Mouse (Mus musculus): ENCODE results near the gene Qrfpr. TPM values are rescaled to one million over a fixed set of nuclear protein-coding genes. Genes with fewer than 3 reads are reported as not detected.

The Qrfpr gene
- 0.09 TPM in 1 of 2 replicates, not detected in the other for polyA plus RNA-seq (2012; rRNA removed)

GRCm38 (mm10) chr3:36221743-36222682 is at the start of gene Qrfpr:
TSS of gene Qrfpr (minus strand) at chr3:36222313.

GRCm38 (mm10) chr3:36150934-36151686 is 71.0 kb downstream of the Qrfpr start, which contains the start of gene D3Ertd254e:
TSS of gene D3Ertd254e (plus strand) at chr3:36151017.

Other genes starting within 250 kb of the Qrfpr start
- 8.8 and 10.6 TPM in 2 replicates for gene Mccc1, start 221.6 kb downstream of the Qrfpr start, polyA plus RNA-seq (2012; rRNA removed)
- not detected in 2 replicates for gene Ccdc144b, start 168.8 kb downstream of the Qrfpr start, polyA plus RNA-seq (2012; rRNA removed)
- gene Acad9, start 156.3 kb downstream of the Qrfpr start, polyA plus RNA-seq (2012; rRNA removed): 11.9 and 12.1 TPM in 2 replicates
- 0.51 and 0.57 TPM in 2 replicates for gene D3Ertd254e, start 71.3 kb downstream of the Qrfpr start, polyA plus RNA-seq (2012; rRNA removed)